Mouse (Mus musculus) kidney, postnatal 0 days (tissue): ENCODE measurements at regions not wholly inside any gene's neighbourhood (a gene's known extent, or its start where the extent isn't known, plus 50 kb on each side); places are given as distances from the start of the nearest gene placed in this dataset.
"Not testable (repeated sequence)": the region's sequence is repeated elsewhere in the genome, so short reads cannot be mapped to it uniquely, and the experiment has no call there.

ENCODE experiments used
- ATAC-seq: fragments of 200-750 bp; cut with Nextera tagmentation; replicated peaks from 2 replicates; pipeline ENCODE4 v1.8.0; 2017; ENCODE audit warnings: low read depth, moderate number of reproducible peaks, moderate TSS enrichment, moderate library complexity; ENCODE audit not compliant: low FRiP score
- DNase-seq: peaks from one replicate; pipeline ENCODE4 v3.0.0-alpha.2; 2016; ENCODE audit warnings: low spot score
- H3K27ac ChIP-seq: fragments of 300-500 bp; sonication (generic); 2 replicates; pipeline ENCODE4 v1.5.1; 2014; ENCODE audit warnings: mild to moderate bottlenecking
- H3K27me3 ChIP-seq: fragments of 300-500 bp; sonication (generic); 2 replicates; pipeline ENCODE4 v1.6.1; 2014; ENCODE audit warnings: low read length, mixed read lengths; ENCODE audit not compliant: insufficient read depth
- H3K36me3 ChIP-seq: fragments of 300-500 bp; sonication (generic); 2 replicates; pipeline ENCODE4 v1.6.1; 2014; ENCODE audit warnings: low read length, mixed read lengths; ENCODE audit not compliant: insufficient read depth
- H3K4me1 ChIP-seq: fragments of 300-500 bp; sonication (generic); replicated peaks from 2 replicates; pipeline ENCODE4 v1.6.1; 2014; ENCODE audit warnings: antibody characterized with exemption, low read length, mixed read lengths; ENCODE audit not compliant: insufficient read depth
- H3K4me2 ChIP-seq: fragments of 300-500 bp; sonication (generic); 2 replicates; pipeline ENCODE4 v1.6.1; 2014; ENCODE audit warnings: mild to moderate bottlenecking, low read length, moderate library complexity, mixed read lengths
- H3K4me3 ChIP-seq: fragments of 300-500 bp; sonication (generic); replicated peaks from 2 replicates; pipeline ENCODE4 v1.5.1; 2014; ENCODE audit warnings: low read depth, low read length
- H3K9ac ChIP-seq: fragments of 300-500 bp; sonication (generic); 2 replicates; pipeline ENCODE4 v1.6.1; 2014; ENCODE audit warnings: low read depth, low read length
- H3K9me3 ChIP-seq: fragments of 300-500 bp; sonication (generic); replicated peaks from 2 replicates; pipeline ENCODE4 v1.6.1; 2016; ENCODE audit warnings: low read length, inconsistent platforms, mixed read lengths
- CTCF ChIP-seq: IDR thresholded peaks from 2 replicates; pipeline ENCODE4 v1.5.1; 2016; ENCODE audit warnings: antibody characterized with exemption, low read depth, mild to moderate bottlenecking, moderate library complexity
- WGBS: fragments of 180-500 bp; shearing (Covaris S2); extraction: QIAGEN DNeasy Blood & Tissue Kit; methylation state at CpG from one replicate; pipeline ENCODE4 v1.1.7; 2014; 5-methylcytosine and 5-hydroxymethylcytosine counted together

- H3K27ac ChIP-seq = no peak overlapping the region
- WGBS = 87% methylated on average over 15 of the region's 15 CpGs
- H3K27me3 ChIP-seq = no peaks in the 10 kb centered on the region
- H3K36me3 ChIP-seq = no peaks in the 10 kb centered on the region
- H3K9ac ChIP-seq = no peak overlapping the region
- no peak overlapping the region for H3K4me3 ChIP-seq
- DNase-seq (no peak), ATAC-seq (no peak)
- no peak for TF ChIP-seq CTCF
- no peaks in the 10 kb centered on the region for H3K9me3 ChIP-seq
- no peak overlapping the region for H3K4me2 ChIP-seq
- H3K4me1 ChIP-seq = no peaks in the 10 kb centered on the region
Observed at GRCm38 (mm10) chr13:57056786-57057185, 161.0 kb upstream of the Trpc7 start.

- Histone ChIP-seq H3K4me2 (no peak overlapping the region), H3K9ac (no peak overlapping the region), H3K27me3 (no peaks in the 10 kb centered on the region), H3K4me1 (no peaks in the 10 kb centered on the region), H3K4me3 (no peak overlapping the region), H3K27ac (no peak overlapping the region), H3K36me3 (no peaks in the 10 kb centered on the region), H3K9me3 (no peaks in the 10 kb centered on the region)
- DNase-seq = no peak
- 64% methylated on average over 12 of the region's 12 CpGs for WGBS
- ATAC-seq = no peak
- TF ChIP-seq CTCF = no peak
Observed at GRCm38 (mm10) chr13:57055409-57056195, 159.8 kb upstream of the Trpc7 start.

GRCm38 (mm10) chr13:57053361-57053760, 157.6 kb upstream of the Trpc7 start:
- WGBS = 72% methylated on average over 4 of the region's 4 CpGs

GRCm38 (mm10) chr13:57046130-57046529, 150.3 kb upstream of the Trpc7 start:
- not testable (repeated sequence) for H3K27me3 ChIP-seq, H3K9ac ChIP-seq, DNase-seq, H3K4me1 ChIP-seq, ATAC-seq, H3K27ac ChIP-seq, H3K36me3 ChIP-seq, H3K9me3 ChIP-seq, H3K4me2 ChIP-seq, H3K4me3 ChIP-seq
- 26% methylated on average over 4 of the region's 9 CpGs for WGBS

More at GRCm38 (mm10) chr13:57053361-57053760, 157.6 kb upstream of the Trpc7 start:
- Histone ChIP-seq H3K4me2 (no peak overlapping the region), H3K27ac (no peak overlapping the region), H3K27me3 (no peaks in the 10 kb centered on the region), H3K4me1 (no peaks in the 10 kb centered on the region), H3K9me3 (no peaks in the 10 kb centered on the region), H3K9ac (no peak overlapping the region), H3K4me3 (no peak overlapping the region), H3K36me3 (no peaks in the 10 kb centered on the region)
- DNase-seq = no peak
- no peak for ATAC-seq
- TF ChIP-seq CTCF = no peak

DNA sequence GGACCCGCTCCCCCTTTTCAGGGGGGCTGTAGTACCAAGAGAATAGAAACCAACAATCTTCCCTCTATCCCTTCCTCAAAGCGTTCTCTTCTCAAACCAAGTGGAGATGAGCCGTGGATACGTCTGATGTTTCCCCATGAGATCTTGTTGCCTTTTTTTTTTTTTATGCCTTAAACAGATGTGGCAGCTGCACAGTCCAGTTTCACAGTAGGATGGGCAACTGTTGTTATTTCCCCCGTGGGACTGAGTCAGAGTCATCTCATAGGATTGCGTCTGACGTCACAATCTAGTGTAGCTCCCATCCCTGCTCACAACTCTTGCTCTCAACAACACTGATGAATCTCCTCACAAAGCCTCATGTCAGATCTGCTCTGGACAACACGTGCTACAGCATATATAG, 148.7 kb upstream of the Trpc7 start:
- no peaks in the 10 kb centered on the region for H3K4me1 ChIP-seq
- H3K27ac ChIP-seq = no peak overlapping the region
- H3K9me3 ChIP-seq = no peaks in the 10 kb centered on the region
- no peak overlapping the region for H3K9ac ChIP-seq
- no peak for TF ChIP-seq CTCF
- no peaks in the 10 kb centered on the region for H3K27me3 ChIP-seq
- WGBS = 86% methylated on average over 8 of the region's 8 CpGs
- no peak for DNase-seq
- H3K4me3 ChIP-seq = no peak overlapping the region
- no peak overlapping the region for H3K4me2 ChIP-seq
- no peak for ATAC-seq
- no peaks in the 10 kb centered on the region for H3K36me3 ChIP-seq

- Histone ChIP-seq H3K36me3 (no peaks in the 10 kb centered on the region), H3K4me1 (no peaks in the 10 kb centered on the region), H3K4me2 (no peak overlapping the region), H3K27ac (no peak overlapping the region), H3K4me3 (no peak overlapping the region), H3K27me3 (no peaks in the 10 kb centered on the region), H3K9me3 (no peaks in the 10 kb centered on the region), H3K9ac (no peak overlapping the region)
- ATAC-seq (no peak), DNase-seq (no peak)
- 77% methylated on average over 15 of the region's 15 CpGs for WGBS
- no peak for TF ChIP-seq CTCF
Observed at GRCm38 (mm10) chr13:57043316-57043974, 147.7 kb upstream of the Trpc7 start.
